Mouse (Mus musculus) brain, embryonic 14.5 days (tissue): ENCODE data around the gene Ss18l2.

ENCODE experiments used
- CTCF ChIP-seq: fragments of 200-500 bp; IDR thresholded peaks from 2 replicates; pipeline ENCODE4 v1.5.1; 2012; ENCODE audit warnings: inconsistent platforms, mild to moderate bottlenecking, moderate library complexity, borderline replicate concordance; ENCODE audit not compliant: insufficient read depth, insufficient read length; ENCODE audit errors: extremely low read depth
- POLR2A ChIP-seq: fragments of 200-500 bp; IDR thresholded peaks from 2 replicates; pipeline ENCODE4 v1.6.1; 2012; ENCODE audit warnings: mild to moderate bottlenecking, inconsistent platforms, borderline replicate concordance; ENCODE audit not compliant: poor library complexity, insufficient read depth, insufficient read length, severe bottlenecking; ENCODE audit errors: extremely low read depth

GRCm38 (mm10) chr9:121667822-121668221 lies 42.3 kb upstream of the Ss18l2 start:
- no peak for TF ChIP-seq CTCF
- no peak for TF ChIP-seq POLR2A
